Mouse (Mus musculus) cerebellum, adult 2 months (tissue): ENCODE measurements around the gene Tm7sf3.

ENCODE experiments used
- CTCF ChIP-seq: fragments of 200-500 bp; IDR thresholded peaks from 2 replicates; pipeline ENCODE4 v1.5.1; 2011; ENCODE audit warnings: low read depth, mild to moderate bottlenecking, control low read depth, low read length, moderate library complexity, borderline replicate concordance; ENCODE audit not compliant: insufficient read depth
- POLR2A ChIP-seq: fragments of 200-500 bp; IDR thresholded peaks from 2 replicates; pipeline ENCODE4 v1.6.1; 2011; ENCODE audit warnings: low read length, control low read depth, borderline replicate concordance; ENCODE audit not compliant: insufficient read depth

GRCm38 (mm10) chr6:146643184-146643570 is 553 bp upstream of the Tm7sf3 start:
- no peak for TF ChIP-seq CTCF
- TF ChIP-seq POLR2A: no peak
